Mouse (Mus musculus): ENCODE data around the gene Riox1.

Riox1 gene

DNA sequence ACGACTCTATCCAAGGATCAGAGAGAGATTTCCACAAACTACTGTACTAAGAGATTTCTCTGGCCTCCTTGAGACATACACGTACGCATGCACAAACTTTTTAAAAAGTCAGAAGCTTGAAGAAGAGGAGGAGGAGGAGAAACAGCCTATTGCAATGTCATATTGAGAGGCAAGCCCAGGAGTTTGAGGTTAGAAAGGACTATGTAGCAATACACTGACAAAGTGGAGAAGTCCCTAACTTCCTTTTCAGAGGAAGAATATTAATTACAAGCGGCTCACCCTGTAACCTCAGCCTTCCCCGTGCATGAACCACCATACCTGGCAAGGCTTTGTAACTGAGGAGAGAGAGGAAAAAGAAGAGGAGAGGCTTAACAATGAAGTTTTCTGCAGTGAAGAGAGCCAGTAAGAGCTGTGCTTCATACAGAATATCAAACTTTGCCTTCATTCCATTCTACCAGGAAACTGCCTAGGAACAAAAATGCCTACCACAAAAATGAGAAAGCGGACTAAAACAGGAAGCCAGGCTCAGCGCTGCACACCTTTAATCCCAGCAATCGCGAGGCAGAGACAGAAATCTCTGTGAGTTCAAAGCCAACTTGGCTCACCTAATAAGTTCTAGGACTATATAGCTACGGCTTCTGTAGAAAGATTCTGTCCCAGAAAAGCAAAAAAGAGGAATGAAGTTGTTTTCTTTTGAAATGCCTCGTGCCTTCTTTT, 474 bp upstream of the Riox1 start:
- no peak for DNase-seq (ENCODE audit: low spot score)

GRCm38 (mm10) chr12:83950840-83951701, 663 bp downstream of the Riox1 start:
- DNase-seq (ENCODE audit: low spot score): no peak

DNA sequence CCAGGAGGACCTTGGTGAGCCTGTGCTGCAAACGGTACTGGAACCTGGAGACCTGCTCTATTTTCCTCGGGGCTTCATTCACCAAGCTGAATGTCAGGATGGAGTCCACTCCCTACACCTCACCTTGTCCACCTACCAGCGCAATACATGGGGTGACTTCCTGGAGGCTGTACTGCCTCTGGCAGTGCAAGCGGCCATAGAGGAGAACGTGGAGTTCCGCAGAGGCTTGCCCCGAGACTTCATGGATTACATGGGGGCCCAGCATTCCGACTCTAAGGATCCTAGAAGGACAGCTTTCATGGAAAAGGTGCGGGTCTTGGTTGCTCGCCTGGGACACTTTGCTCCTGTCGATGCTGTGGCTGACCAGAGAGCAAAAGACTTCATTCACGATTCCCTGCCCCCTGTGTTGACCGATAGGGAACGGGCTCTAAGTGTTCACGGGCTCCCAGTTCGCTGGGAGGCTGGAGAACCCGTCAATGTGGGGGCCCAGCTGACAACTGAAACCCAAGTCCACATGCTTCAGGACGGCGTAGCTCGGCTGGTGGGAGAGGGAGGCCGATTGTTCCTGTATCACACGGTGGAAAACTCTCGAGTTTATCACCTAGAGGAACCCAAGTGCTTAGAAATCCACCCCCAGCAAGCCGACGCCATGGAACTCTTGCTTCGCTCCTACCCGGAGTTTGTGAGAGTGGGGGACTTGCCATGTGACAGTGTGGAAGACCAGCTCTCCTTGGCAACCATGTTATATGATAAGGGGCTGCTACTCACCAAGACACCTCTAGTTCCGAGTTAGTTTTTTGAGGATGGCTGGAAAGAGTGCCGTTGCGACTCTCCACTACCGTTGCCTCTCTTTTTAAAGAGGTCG, 1.5 kb downstream of the Riox1 start:
- no peak for DNase-seq (ENCODE audit: low spot score)

- DNase-seq (ENCODE audit: low spot score): no peak
Measured at GRCm38 (mm10) chr12:83958278-83958677, 7.9 kb downstream of the Riox1 start.

- no peak for DNase-seq (ENCODE audit: low spot score)
Measured at GRCm38 (mm10) chr12:83965235-83965634, 14.8 kb downstream of the Riox1 start.

DNA sequence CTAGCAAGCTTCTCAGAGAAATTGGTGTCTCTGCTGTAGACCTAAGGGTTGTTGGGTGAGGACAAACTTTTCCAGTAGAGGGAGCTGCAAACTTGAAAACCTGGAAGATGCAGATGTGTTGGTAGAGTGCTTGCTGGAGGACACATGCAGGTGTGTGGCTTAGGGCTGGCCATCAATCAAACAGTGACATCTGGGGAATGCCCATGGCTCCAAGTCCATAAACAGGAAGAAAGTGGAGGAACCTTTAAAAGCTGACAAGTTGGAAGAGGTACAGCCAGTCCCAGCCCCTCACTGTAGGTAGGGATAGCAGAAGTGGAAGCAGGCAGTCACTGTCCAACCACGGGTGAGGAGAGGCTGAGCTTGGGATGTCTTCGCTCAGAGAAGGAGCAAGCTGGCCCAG, 21.7 kb downstream of the Riox1 start:
- DNase-seq (ENCODE audit: low spot score): peak; percentile 65

DNA sequence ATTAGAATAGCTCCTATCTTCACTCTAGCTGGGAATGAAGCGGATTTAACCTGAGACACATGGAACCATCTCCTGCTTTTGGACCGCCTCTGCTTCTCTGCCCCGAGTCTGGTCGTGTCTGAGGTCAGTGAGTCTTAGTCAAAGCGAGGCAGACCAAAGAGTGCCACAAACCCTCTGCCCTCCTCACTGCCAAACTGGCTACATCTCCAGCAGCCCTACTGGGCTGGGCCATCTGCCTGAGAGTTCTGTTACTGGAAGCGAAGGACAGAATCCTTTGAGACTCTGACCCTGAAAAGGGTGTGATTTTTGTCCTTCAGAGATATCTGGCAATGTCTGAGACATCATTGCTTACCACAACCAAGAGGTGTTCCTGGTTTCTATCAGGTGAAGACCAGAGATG, 28.5 kb downstream of the Riox1 start:
- DNase-seq (ENCODE audit: low spot score): no peak

DNA sequence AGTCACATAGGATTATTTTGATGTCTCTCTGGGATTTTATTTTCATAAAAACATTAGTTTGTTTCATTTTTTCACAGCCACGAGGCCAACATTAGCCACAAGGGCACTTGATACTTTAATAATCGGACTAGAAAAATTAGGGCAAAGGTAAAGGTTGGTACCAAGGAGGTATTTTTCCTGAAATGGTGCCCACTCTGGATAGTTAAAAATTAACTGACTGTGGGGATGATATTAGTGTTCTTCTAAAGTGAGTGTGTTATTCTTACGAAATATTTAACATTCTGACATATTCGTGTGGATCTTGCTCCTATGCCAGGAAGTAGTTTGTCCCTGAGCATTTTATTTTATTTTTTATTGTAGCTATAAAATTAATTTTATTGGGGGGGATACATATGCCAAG, 31.2 kb downstream of the Riox1 start:
- DNase-seq (ENCODE audit: low spot score): no peak

- DNase-seq (ENCODE audit: low spot score): no peak
Measured at GRCm38 (mm10) chr12:83984752-83985151, 34.3 kb downstream of the Riox1 start, which contains the start of gene Heatr4. Heatr4 (minus strand) TSS chr12:83984852.

- no peak for DNase-seq (ENCODE audit: low spot score)
Measured at GRCm38 (mm10) chr12:83987242-83987582, 36.8 kb downstream of the Riox1 start.

DNA sequence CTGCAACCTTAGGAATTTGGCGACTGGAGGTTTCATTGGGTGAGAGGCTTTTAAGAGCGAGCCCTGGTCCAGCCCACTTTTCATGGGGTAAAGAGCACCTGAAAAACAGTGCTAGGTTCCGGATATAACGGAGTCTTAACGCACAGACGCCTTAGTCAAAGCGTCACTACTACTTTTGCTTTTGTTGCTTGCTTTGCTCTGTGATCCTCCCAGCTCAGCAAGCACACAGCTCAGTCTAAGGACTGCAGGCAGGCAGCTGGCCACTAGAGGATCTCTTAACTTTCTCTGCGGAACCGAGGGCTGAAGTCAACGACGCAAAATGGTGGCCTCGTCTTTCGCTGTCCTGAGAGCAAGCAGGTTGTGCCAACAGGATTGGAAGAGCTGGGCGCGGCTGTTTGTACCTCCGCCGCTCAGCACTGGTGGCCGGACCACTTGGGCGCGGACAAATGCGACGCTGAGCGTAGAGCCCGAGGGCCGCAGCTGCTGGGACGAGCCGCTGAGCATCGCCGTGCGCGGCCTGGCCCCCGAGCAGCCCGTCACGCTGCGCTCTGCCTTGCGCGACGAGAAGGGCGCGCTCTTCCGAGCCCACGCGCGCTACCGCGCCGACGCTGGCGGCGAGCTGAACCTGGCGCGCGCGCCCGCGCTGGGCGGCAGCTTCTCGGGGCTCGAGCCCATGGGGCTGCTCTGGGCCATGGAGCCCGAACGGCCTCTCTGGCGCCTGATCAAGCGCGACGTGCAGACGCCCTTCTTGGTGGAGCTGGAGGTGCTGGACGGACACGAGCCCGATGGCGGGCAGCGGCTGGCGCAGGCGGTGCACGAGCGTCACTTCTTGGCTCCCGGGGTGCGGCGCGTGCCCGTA, 37.4 kb downstream of the Riox1 start, which contains the start of gene Acot2:
Gene Acot2 (plus strand): TSS at position 279 of the 859 bp plus-strand sequence.
- peak; percentile 86 for DNase-seq (ENCODE audit: low spot score)

- peak; percentile 40 for DNase-seq (ENCODE audit: low spot score)
Measured at GRCm38 (mm10) chr12:83988483-83988882, 38.1 kb downstream of the Riox1 start.

- DNase-seq (ENCODE audit: low spot score): no peak
Measured at GRCm38 (mm10) chr12:83989378-83989777, 39.0 kb downstream of the Riox1 start.

GRCm38 (mm10) chr12:83997221-83997620, 46.8 kb downstream of the Riox1 start:
- DNase-seq (ENCODE audit: low spot score): no peak

DNA sequence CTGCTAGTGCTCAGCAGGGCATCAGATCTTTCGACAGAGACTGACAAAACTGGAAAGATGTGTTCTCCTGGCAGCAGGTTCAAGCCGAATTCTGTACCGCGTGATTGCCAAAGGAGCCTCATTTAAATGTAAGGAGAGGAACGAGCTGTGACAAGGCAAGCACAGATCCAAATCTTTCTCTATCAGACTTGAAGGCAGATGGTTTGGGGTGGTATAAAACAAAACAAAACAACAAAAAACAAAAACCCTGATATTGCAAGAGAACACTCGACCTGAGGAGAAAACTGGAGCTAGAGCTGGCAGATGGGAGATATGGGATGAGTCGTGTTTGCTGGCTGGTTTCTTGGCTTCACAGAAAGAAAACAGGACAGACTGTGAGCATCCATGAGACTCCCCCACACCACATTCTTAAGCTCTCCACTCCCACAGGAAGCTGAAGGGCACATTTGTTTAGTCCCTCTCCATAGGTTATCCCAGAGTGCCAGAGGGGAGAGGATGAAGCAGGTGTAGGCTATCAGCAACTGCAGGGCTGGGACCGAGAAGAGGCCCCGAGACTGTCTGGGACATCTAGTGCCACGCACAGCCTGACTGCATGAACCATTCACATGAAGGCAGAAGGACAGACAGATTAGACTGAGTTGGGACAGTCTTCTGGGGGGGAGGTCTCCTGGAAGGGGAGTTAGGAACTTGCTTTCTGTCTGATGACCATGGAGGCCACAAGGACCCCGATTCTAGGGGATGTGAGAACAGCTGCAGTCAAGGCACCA, 48.1 kb downstream of the Riox1 start:
- DNase-seq (ENCODE audit: low spot score): no peak

DNA sequence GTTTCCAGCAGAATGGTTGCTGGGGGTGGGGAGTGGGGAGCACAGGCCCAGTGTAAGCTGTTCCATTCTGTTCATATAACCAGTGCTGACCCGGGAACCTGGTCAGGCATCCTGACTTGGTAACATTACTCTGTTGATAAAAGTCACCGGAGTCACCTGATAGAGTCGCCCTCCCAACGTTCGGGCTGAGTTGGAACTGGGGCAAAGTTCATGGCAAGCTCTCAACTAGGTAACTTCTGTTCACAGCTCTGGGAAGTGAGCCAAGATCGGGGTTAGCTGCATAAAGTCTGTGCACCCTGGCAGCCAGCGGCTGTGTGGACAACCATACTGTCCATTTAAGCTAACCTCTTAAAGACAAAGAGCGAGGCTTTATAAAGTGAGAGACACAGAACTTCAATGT, 48.8 kb downstream of the Riox1 start:
- peak; percentile 61 for DNase-seq (ENCODE audit: low spot score)

- no peak for DNase-seq (ENCODE audit: low spot score)
Measured at GRCm38 (mm10) chr12:84000418-84000817, 50.0 kb downstream of the Riox1 start.
